ENCODE assay signal across 8 mouse cellular contexts in the genomic region with DNA sequence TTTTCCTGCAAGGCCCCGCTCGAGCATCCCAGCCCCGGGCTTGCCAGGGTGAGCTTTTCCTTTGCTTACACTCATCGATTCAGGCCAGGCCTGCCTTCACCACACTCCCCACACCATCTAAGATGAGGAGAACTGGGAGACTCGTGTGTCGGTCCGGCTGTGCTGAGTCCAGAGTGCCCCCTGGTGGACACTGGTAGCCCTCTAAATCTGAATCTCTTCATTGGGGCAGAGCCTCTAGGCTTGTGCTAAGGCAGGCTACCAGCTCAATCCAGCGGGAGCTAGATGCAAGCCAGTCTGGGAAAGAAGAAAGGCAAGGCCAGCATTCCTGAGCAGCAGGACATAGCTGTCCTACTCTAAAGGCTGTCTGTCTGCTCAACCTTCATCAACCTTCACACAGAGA. TPM values are rescaled to one million over a fixed set of nuclear protein-coding genes. Genes with fewer than 3 reads are reported as not detected.
DNase-seq lines count a peak whose midpoint lies in the region; ATAC-seq and TF ChIP-seq lines count a peak whose summit lies in the region.

No protein-coding gene starts in this region.

- no peak for TF ChIP-seq EP300 in heart, postnatal 0 days (IDR thresholded peaks at IDR 0.05; ENCODE audit: low read depth)

- 15% methylated on average over 8 of the region's 8 CpGs for WGBS in heart, postnatal 0 days
- 25% methylated on average over 8 of the region's 8 CpGs for WGBS in liver, embryonic 16.5 days (ENCODE audit: insufficient replicate concordance)
- WGBS in neural tube, embryonic 14.5 days, result 16% methylated on average over 8 of the region's 8 CpGs

- H3K4me3 ChIP-seq in bone marrow macrophage, adult 2 months (ENCODE audit: insufficient read depth, low read length), result no peak overlapping the region
- no peak overlapping the region for H3K4me3 ChIP-seq in heart, postnatal 0 days (ENCODE audit: low read depth, low read length)
- H3K4me3 ChIP-seq in liver, embryonic 16.5 days (ENCODE audit: low read depth, low read length), result no peak overlapping the region
- no peak overlapping the region for H3K4me3 ChIP-seq in neural tube, embryonic 14.5 days (ENCODE audit: low read depth, low read length)
- no peak overlapping the region for H3K4me3 ChIP-seq in testis, adult 2 months (ENCODE audit: control insufficient read depth, low read depth, low read length)

- TF ChIP-seq CTCF in bone marrow macrophage, adult 2 months (IDR thresholded peaks at IDR 0.05; ENCODE audit: low read depth, low read length), result peak; percentile 77
- peak; percentile 93 for TF ChIP-seq CTCF in heart, postnatal 0 days (IDR thresholded peaks at IDR 0.05; ENCODE audit: low read depth)
- TF ChIP-seq CTCF in testis, adult 2 months (IDR thresholded peaks at IDR 0.05; ENCODE audit: control insufficient read depth, insufficient read depth, insufficient replicate concordance, low read depth, low read length), result peak; percentile 62; the same call in 1 of the 2 replicates

- H3K27me3 ChIP-seq in heart, postnatal 0 days (ENCODE audit: control insufficient read depth, insufficient read depth, low read length), result no peaks in the 10 kb centered on the region
- H3K27me3 ChIP-seq in liver, embryonic 16.5 days (ENCODE audit: control insufficient read depth, insufficient read depth, low read depth, low read length), result no peaks in the 10 kb centered on the region
- no peaks in the 10 kb centered on the region for H3K27me3 ChIP-seq in neural tube, embryonic 14.5 days (ENCODE audit: control insufficient read depth, insufficient read depth, low read length)
- H3K27me3 ChIP-seq in testis, adult 2 months (ENCODE audit: control insufficient read depth, insufficient read depth, low read length), result no peaks in the 10 kb centered on the region

- H3K9ac ChIP-seq in heart, postnatal 0 days (replicated peaks; ENCODE audit: low read depth, low read length), result no peak overlapping the region
- peak overlapping the region; percentile 27; the same call in 1 of the 2 replicates for H3K9ac ChIP-seq in liver, embryonic 16.5 days (ENCODE audit: low read depth, low read length)
- no peak overlapping the region for H3K9ac ChIP-seq in neural tube, embryonic 14.5 days (replicated peaks; ENCODE audit: low read depth, low read length)

- DNase-seq in A20 (ENCODE audit: low read depth, low spot score), result peak; percentile 81
- DNase-seq in heart, postnatal 0 days (ENCODE audit: low spot score), result peak; percentile 88
- peak; percentile 95 to 96 for DNase-seq in kidney, postnatal 4 days

- H3K4me1 ChIP-seq in bone marrow macrophage, adult 2 months (ENCODE audit: control insufficient read depth, insufficient read depth, low read length), result peaks cover 23% of the 10 kb centered on the region
- peaks cover 19% of the 10 kb centered on the region for H3K4me1 ChIP-seq in heart, postnatal 0 days (ENCODE audit: control insufficient read depth, insufficient read depth)
- H3K4me1 ChIP-seq in liver, embryonic 16.5 days (ENCODE audit: control insufficient read depth, low read depth, low read length), result peaks cover 60% of the 10 kb centered on the region
- H3K4me1 ChIP-seq in neural tube, embryonic 14.5 days (ENCODE audit: control insufficient read depth, insufficient read depth, low read length), result no peaks in the 10 kb centered on the region
- H3K4me1 ChIP-seq in testis, adult 2 months (ENCODE audit: control insufficient read depth, insufficient read depth, low read length), result no peaks in the 10 kb centered on the region; the same call in 1 of the 2 replicates

- ATAC-seq in erythroid progenitor cell, adult 5-6 weeks (replicated peaks; ENCODE audit: low FRiP score, poor library complexity, severe bottlenecking), result peak; percentile 89
- ATAC-seq in heart, postnatal 0 days (ENCODE audit: insufficient read depth, low read depth), result peak; percentile 82
- peak; percentile 61 for ATAC-seq in liver, embryonic 16.5 days (ENCODE audit: low read depth)
- peak; percentile 58; the same call in 1 of the 2 replicates for ATAC-seq in neural tube, embryonic 14.5 days (ENCODE audit: low read depth)

- no peak overlapping the region for H3K27ac ChIP-seq in bone marrow macrophage, adult 2 months (ENCODE audit: insufficient read depth, low read depth, low read length)
- no peak overlapping the region for H3K27ac ChIP-seq in heart, postnatal 0 days (ENCODE audit: low read depth)
- peak overlapping the region; percentile 50 for H3K27ac ChIP-seq in liver, embryonic 16.5 days (ENCODE audit: low read length)
- H3K27ac ChIP-seq in neural tube, embryonic 14.5 days (ENCODE audit: low read depth, low read length), result no peak overlapping the region
- no peak overlapping the region for H3K27ac ChIP-seq in testis, adult 2 months (ENCODE audit: control insufficient read depth, insufficient read depth, low read depth, low read length)

- H3K9me3 ChIP-seq in heart, postnatal 0 days (replicated peaks; ENCODE audit: control insufficient read depth, low read length), result no peaks in the 10 kb centered on the region
- H3K9me3 ChIP-seq in liver, embryonic 16.5 days (replicated peaks; ENCODE audit: control insufficient read depth, low read length), result no peaks in the 10 kb centered on the region
- H3K9me3 ChIP-seq in neural tube, embryonic 14.5 days (ENCODE audit: control insufficient read depth, low read length), result no peaks in the 10 kb centered on the region

- no peak for TF ChIP-seq POLR2A in bone marrow macrophage, adult 2 months (IDR thresholded peaks at IDR 0.05; ENCODE audit: borderline replicate concordance, low read depth, low read length)
- TF ChIP-seq POLR2A in testis, adult 2 months (IDR thresholded peaks at IDR 0.05; ENCODE audit: control insufficient read depth, low read depth, low read length), result no peak

- H3K36me3 ChIP-seq in heart, postnatal 0 days (replicated peaks; ENCODE audit: control insufficient read depth, insufficient read depth, low read length), result peaks cover 41% of the 10 kb centered on the region
- H3K36me3 ChIP-seq in liver, embryonic 16.5 days (ENCODE audit: control insufficient read depth, insufficient read depth), result peaks cover 44% of the 10 kb centered on the region
- H3K36me3 ChIP-seq in neural tube, embryonic 14.5 days (ENCODE audit: control insufficient read depth, insufficient read depth, low read length), result peaks cover 23% of the 10 kb centered on the region
- no peaks in the 10 kb centered on the region; the same call in none of the 2 replicates for H3K36me3 ChIP-seq in testis, adult 2 months (ENCODE audit: control insufficient read depth, insufficient read depth, low read length)

- H3K4me2 ChIP-seq in heart, postnatal 0 days (ENCODE audit: low read depth, low read length), result no peak overlapping the region
- H3K4me2 ChIP-seq in liver, embryonic 16.5 days (ENCODE audit: low read depth, low read length), result no peak overlapping the region
- no peak overlapping the region for H3K4me2 ChIP-seq in neural tube, embryonic 14.5 days (ENCODE audit: low read depth, low read length)

RNA-seq across cellular contexts. Expression of a gene that starts 19.2 kb away (rescaled TPM):
- polyA plus RNA-seq in bone marrow macrophage, adult 2 months (2012; ENCODE audit: insufficient read depth, insufficient read length, missing spikeins), result 18.1 and 22.3 TPM in 2 replicates
- 52.4 and 62.0 TPM in 2 replicates for total RNA-seq in erythroid progenitor cell, adult 5-6 weeks (2015; ENCODE audit: low replicate concordance)
- 13.1 and 27.8 TPM in 2 replicates for total RNA-seq in erythroid progenitor cell, adult 5-6 weeks (2017; ENCODE audit: low replicate concordance)
- 6.2 and 6.8 TPM in 2 replicates for total RNA-seq in heart, postnatal 0 days (2014; rRNA removed; ENCODE audit: low replicate concordance)
- polyA plus RNA-seq in heart, postnatal 0 days (2015; fragmentation: Nextera tagmentation; extraction: Ambion mirVana), result 8.9 and 9.0 TPM in 2 replicates
- polyA plus RNA-seq in liver, embryonic 16.5 days (2015; fragmentation: Nextera tagmentation; extraction: Ambion mirVana), result 15.8 and 18.6 TPM in 2 replicates
- 14.7 and 17.8 TPM in 2 replicates for polyA plus RNA-seq in neural tube, embryonic 14.5 days (2014; fragmentation: Nextera tagmentation; extraction: Ambion mirVana)
- 16.4 and 17.9 TPM in 2 replicates for polyA plus RNA-seq in testis, adult 2 months (2012; rRNA removed)

RNA-seq across cellular contexts. Expression of a gene that starts 19.8 kb away (rescaled TPM):
- polyA plus RNA-seq in bone marrow macrophage, adult 2 months (2012; ENCODE audit: insufficient read depth, insufficient read length, missing spikeins), result 17.5 and 18.1 TPM in 2 replicates
- total RNA-seq in erythroid progenitor cell, adult 5-6 weeks (2015; ENCODE audit: low replicate concordance), result 57.0 and 70.6 TPM in 2 replicates
- 74.7 and 92.1 TPM in 2 replicates for total RNA-seq in erythroid progenitor cell, adult 5-6 weeks (2017; ENCODE audit: low replicate concordance)
- 20.9 and 27.3 TPM in 2 replicates for total RNA-seq in heart, postnatal 0 days (2014; rRNA removed; ENCODE audit: low replicate concordance)
- polyA plus RNA-seq in heart, postnatal 0 days (2015; fragmentation: Nextera tagmentation; extraction: Ambion mirVana), result 25.0 and 28.1 TPM in 2 replicates
- polyA plus RNA-seq in liver, embryonic 16.5 days (2015; fragmentation: Nextera tagmentation; extraction: Ambion mirVana), result 688 and 719 TPM in 2 replicates
- polyA plus RNA-seq in neural tube, embryonic 14.5 days (2014; fragmentation: Nextera tagmentation; extraction: Ambion mirVana), result 21.7 and 23.4 TPM in 2 replicates
- polyA plus RNA-seq in testis, adult 2 months (2012; rRNA removed), result 3.8 and 5.4 TPM in 2 replicates

RNA-seq across cellular contexts. Expression of a gene that starts 35.7 kb away (rescaled TPM):
- not detected in 2 replicates for polyA plus RNA-seq in bone marrow macrophage, adult 2 months (2012; ENCODE audit: insufficient read depth, insufficient read length, missing spikeins)
- not detected in 2 replicates for total RNA-seq in erythroid progenitor cell, adult 5-6 weeks (2015; ENCODE audit: low replicate concordance)
- total RNA-seq in erythroid progenitor cell, adult 5-6 weeks (2017; ENCODE audit: low replicate concordance), result 0.26 TPM in 1 of 2 replicates, not detected in the other
- total RNA-seq in heart, postnatal 0 days (2014; rRNA removed; ENCODE audit: low replicate concordance), result 0.39 TPM in 1 of 2 replicates, not detected in the other
- 1.2 and 1.3 TPM in 2 replicates for polyA plus RNA-seq in heart, postnatal 0 days (2015; fragmentation: Nextera tagmentation; extraction: Ambion mirVana)
- 4.8 and 7.1 TPM in 2 replicates for polyA plus RNA-seq in liver, embryonic 16.5 days (2015; fragmentation: Nextera tagmentation; extraction: Ambion mirVana)
- polyA plus RNA-seq in neural tube, embryonic 14.5 days (2014; fragmentation: Nextera tagmentation; extraction: Ambion mirVana), result 0.09 and 0.36 TPM in 2 replicates
- 2.1 and 4.0 TPM in 2 replicates for polyA plus RNA-seq in testis, adult 2 months (2012; rRNA removed)

RNA-seq across cellular contexts. Expression of a gene that starts 47.3 kb away (rescaled TPM):
- 26.3 and 30.0 TPM in 2 replicates for polyA plus RNA-seq in bone marrow macrophage, adult 2 months (2012; ENCODE audit: insufficient read depth, insufficient read length, missing spikeins)
- 7.9 and 9.6 TPM in 2 replicates for total RNA-seq in erythroid progenitor cell, adult 5-6 weeks (2015; ENCODE audit: low replicate concordance)
- 21.6 and 25.2 TPM in 2 replicates for total RNA-seq in erythroid progenitor cell, adult 5-6 weeks (2017; ENCODE audit: low replicate concordance)
- total RNA-seq in heart, postnatal 0 days (2014; rRNA removed; ENCODE audit: low replicate concordance), result 23.6 and 25.2 TPM in 2 replicates
- 45.1 and 46.7 TPM in 2 replicates for polyA plus RNA-seq in heart, postnatal 0 days (2015; fragmentation: Nextera tagmentation; extraction: Ambion mirVana)
- 36.9 and 38.8 TPM in 2 replicates for polyA plus RNA-seq in liver, embryonic 16.5 days (2015; fragmentation: Nextera tagmentation; extraction: Ambion mirVana)
- 80.0 and 82.4 TPM in 2 replicates for polyA plus RNA-seq in neural tube, embryonic 14.5 days (2014; fragmentation: Nextera tagmentation; extraction: Ambion mirVana)
- polyA plus RNA-seq in testis, adult 2 months (2012; rRNA removed), result 75.0 and 77.8 TPM in 2 replicates

RNA-seq across cellular contexts. Expression of a gene that starts 49.6 kb away (rescaled TPM):
- polyA plus RNA-seq in bone marrow macrophage, adult 2 months (2012; ENCODE audit: insufficient read depth, insufficient read length, missing spikeins), result 0.31 and 0.37 TPM in 2 replicates
- not detected in 2 replicates for total RNA-seq in erythroid progenitor cell, adult 5-6 weeks (2015; ENCODE audit: low replicate concordance)
- not detected in 2 replicates for total RNA-seq in erythroid progenitor cell, adult 5-6 weeks (2017; ENCODE audit: low replicate concordance)
- 0.04 and 0.19 TPM in 2 replicates for total RNA-seq in heart, postnatal 0 days (2014; rRNA removed; ENCODE audit: low replicate concordance)
- 0.08 TPM in 1 of 2 replicates, not detected in the other for polyA plus RNA-seq in heart, postnatal 0 days (2015; fragmentation: Nextera tagmentation; extraction: Ambion mirVana)
- not detected in 2 replicates for polyA plus RNA-seq in liver, embryonic 16.5 days (2015; fragmentation: Nextera tagmentation; extraction: Ambion mirVana)
- 0.09 TPM in 1 of 2 replicates, not detected in the other for polyA plus RNA-seq in neural tube, embryonic 14.5 days (2014; fragmentation: Nextera tagmentation; extraction: Ambion mirVana)
- polyA plus RNA-seq in testis, adult 2 months (2012; rRNA removed), result 0.22 and 0.32 TPM in 2 replicates

Comparison
In these comparisons a context has a peak if more than half of its experiments do, and no peak if none do; other contexts are left out.
1. RNA of a gene that starts 19.8 kb away (polyA plus RNA-seq): 688 to 719 TPM in liver, embryonic 16.5 days; 25.0 to 28.1 TPM in heart, postnatal 0 days, 21.7 to 23.4 TPM in neural tube, embryonic 14.5 days, 17.5 to 18.1 TPM in bone marrow macrophage, adult 2 months and 3.8 to 5.4 TPM in testis, adult 2 months; every median in the first group is over 10 times any median in the second.
2. Peak in every context shown above with its lines, with median percentiles within 50 percentile points of each other: DNase-seq, CTCF ChIP-seq and ATAC-seq.